Mouse (Mus musculus) right cerebral cortex, adult 18-20 months (tissue): ENCODE measurements around the gene Nfic.
A peak's percentile ranks its signal among the peaks of the same experiment; 100 is the strongest.

ENCODE experiments used
- DNase-seq: peaks from one replicate; pipeline ENCODE4 v3.0.0; 2022; ENCODE audit warnings: mixed read lengths

Nfic gene

DNA sequence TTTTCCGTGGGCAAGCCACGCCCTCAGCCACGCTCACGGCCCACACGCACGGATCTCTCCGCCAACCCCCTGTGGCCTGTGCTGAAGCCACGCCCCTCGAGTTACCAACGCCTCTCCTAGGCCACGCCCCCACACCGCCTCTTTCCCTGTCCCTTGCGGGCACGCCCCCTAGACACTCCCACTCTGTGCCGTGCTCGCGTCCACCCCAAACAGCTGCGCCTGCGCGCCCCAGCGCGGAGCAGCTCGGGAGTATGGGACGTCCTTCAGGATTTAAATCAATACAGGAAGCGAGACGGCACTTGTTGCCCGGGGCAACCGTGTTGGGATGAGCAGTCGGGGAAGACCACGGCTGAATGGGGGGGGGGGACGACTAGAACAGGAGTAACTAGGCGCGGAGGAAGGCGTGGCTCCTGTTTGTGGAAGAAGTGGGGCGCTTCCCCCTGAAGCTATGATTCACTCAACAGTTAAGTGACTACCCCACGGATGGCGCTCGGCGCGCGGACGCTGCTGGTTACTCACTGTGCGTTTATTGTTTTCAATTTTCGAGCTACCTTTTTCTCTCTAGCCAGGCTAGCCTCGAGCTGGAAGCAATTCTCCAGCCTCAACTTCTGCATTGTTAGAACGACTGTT is 76.8 kb downstream of the Nfic start:
- peak; percentile 100 for DNase-seq

DNA sequence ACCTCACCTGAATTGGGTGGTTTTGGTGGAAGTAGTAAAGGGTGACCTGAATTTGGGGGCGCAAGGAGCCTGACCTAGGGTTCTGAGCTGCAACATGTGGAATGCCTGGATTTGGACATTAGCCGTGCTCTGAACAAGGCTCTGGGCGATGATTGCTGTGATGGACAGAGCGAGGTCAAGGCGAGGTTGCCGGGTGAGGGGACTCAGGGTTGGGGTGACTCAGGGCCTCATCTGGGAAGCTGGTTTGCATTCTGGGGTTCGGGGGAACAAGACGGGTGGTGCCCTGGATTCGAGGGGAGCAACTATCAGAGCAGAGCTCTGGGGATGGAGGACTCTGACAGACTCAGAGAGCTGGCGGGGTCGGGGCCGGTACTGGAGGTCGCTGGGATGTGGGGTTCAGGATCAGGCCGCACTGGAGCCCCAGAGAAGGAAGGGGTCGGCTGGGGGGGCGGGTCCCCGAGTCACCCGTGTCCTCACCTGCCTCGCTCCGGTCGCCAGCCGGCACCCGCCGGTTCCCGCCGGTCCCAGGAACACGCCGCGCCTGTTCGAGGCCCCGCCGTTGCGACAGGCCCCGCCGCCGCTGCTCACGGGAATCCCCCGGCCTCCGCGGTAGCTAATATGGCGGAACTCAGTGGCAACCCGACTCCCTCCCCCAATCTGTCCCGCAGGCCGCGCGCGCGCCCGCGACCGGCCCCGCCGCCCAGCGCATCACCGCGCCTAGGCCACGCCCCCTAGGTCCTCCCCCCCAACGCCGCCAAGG is 77.5 kb downstream of the Nfic start, which contains the start of gene Fzr1:
Fzr1 (minus strand) TSS at position 724 of the 760 bp plus-strand sequence.
- no peak for DNase-seq

DNA sequence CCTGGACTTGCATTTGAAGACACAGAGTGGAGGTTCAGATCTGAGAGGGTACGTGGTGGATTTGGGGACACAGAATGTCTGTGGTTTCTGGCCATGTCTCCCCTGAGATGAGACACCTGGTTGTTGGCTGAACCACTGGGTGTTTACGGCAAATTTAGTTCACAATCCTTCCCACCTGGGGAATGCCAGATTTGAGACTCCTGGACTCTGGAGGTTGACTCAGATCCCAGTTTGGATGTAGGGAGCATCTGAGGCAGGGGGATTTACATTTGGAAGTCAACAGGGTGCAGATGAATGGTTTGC is 78.1 kb downstream of the Nfic start:
- DNase-seq = no peak

DNA sequence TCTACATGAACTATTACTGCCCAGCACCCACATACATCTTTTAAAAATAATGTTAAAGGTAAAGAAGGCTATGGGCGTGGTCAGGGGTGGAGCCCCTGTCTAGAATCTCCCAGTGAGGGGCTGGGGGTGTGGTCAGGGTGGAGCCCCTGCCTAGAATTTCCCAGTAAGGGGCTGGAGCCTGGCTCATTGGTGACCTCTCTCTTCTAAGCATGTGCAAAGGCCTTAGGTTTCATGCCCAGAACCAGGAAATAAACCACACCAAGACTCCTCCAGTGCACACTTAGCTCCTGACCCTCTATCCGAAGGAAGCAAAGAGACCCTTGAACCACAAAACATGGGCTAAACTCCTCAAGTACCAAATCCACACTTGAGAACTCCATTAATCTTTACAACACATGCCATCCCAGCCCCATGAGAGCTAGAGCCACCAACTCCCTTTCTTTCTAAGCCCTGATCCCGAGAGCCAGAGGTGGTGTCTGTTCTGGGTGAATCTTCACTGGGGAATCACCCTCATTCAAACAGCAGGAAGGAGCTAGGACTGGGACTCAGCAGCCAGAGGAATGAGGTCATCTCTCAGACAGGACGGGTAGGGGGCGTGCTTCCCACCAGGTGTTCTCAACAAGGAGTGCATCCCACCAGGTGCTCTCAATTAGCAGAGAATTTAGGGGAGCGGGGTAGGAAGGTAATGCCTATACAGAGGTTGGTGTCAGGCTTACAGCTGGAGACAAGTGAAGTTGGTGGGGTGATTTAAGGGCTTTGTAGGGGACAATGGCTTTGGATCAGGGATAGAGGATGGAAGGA is 78.7 kb downstream of the Nfic start:
- no peak for DNase-seq

DNA sequence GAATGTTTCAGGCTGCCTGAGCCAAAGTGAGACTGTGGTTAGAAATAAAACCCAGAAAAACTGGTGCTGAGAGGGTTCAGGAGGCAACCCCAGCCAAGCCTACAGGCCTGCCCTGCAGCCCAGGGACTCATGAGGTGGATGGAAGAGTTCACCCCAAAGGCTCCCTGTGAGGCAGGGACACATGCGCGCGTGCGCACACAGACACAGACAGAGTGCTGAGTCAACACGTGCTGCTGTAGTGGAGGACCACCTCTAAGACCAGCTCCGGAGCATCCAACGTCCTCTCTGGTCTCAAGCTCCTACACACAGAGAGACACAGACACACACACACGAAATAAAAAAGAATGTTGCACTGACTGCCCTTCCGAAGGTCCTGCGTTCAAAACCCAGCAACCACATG is 80.1 kb downstream of the Nfic start:
- DNase-seq = no peak

DNA sequence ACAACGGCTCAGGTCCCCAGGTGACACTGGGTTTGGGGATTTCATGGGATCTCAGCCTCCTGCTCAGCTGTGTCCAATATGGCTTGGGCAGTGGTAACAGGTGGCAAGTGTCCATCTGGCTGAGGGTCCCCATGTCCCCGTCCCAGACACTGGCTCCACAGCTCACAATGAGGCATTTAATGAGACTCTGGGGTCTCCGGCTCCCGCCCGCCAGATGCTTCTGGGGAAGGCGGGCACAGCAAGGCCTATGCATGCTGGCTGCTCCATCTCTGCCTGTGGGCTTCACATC is 88.3 kb downstream of the Nfic start:
- DNase-seq = no peak

DNA sequence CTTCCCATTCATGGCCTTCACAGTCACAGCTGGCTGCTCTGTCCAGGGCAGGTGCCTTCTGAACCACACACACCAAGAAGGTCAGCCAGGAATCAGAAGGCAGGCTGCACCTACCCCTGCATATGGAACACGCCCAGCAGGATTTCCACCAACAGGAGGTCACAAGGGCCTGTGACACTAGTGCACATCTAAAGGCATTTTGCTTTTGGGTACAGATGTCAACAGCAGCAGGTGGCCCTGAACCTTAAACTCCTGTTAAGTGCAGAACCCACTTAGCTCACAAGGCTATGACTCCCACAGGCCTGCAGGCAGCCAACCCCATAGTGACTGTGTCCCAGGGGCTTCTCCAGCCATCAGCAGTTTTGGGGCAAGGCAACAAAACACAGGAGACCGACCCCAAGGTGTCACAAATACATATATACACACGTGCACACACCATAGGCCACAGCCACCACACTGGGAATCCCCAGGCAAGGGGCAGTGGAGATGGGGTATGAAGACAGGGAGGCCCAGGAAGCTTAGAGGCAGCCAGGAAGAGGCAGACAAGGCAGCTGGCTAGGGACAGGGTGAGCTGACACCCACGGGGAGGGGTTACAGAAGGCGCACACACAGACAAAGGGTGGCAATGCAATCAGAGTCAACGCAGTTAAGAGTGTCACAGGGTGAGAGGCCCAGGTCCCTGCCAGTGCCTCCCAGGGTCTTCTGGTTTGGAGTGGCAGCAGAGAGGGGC is 88.8 kb downstream of the Nfic start:
- DNase-seq = no peak

DNA sequence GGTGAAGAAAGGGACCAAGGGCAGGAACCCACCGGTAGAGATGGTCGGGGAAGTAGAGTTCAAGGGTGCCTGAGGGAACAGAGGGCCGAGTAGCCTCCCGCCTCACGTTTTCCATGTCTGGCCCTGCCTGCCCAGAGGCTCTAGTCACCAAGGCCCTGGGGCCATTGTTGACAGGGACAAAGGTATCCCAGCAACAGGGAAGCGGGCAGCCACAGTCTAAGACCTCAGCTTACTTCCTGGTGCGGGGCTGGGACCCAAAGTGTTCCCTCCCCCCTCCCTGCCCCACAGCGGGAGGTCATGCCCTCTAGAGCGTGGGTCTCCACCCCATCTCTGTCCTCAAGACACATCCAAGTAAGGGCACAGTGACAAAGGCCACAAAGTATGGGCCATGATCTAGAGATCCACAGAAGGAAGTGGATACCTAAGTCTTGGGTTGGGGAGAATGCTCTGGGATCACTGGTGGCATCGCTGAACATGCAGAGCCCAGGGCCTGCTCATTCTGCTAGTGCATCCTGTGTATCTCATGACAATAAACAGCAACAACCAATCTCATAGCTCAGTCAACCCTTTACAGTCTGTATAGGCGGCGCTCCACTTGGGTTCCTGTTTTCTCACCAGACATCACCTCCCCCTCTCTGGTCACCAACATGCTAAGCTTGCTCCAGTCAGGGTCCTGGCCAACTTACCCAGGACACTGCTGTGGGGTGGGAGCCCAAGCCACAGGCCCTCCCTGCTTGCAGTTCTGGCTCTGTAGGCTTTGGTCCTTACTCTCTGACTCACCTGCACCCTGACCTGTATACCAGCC is 89.6 kb downstream of the Nfic start, which contains the start of gene 4930404N11Rik:
4930404N11Rik (minus strand) TSS at position 145 of the 805 bp plus-strand sequence.
- DNase-seq = no peak

DNA sequence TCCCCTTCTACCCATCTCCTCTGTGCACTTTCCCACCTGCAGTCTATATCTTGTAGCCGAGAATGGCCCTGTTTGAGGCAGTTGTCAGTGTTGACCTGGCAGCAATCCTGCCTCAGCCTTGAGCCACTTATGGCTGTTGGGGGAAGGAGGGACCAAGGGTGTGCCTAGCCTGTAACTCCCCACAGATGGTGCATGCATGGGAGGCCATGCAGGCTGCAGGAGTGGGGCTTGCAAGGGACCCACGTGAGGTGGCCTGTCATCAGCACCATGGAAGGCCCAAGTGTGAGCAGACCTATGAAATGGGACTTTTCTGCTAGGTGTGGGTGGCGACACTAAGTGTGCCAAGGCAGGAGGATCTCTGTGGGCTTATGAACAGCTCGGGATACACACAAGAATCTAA is 90.4 kb downstream of the Nfic start:
- DNase-seq = peak; percentile 63

DNA sequence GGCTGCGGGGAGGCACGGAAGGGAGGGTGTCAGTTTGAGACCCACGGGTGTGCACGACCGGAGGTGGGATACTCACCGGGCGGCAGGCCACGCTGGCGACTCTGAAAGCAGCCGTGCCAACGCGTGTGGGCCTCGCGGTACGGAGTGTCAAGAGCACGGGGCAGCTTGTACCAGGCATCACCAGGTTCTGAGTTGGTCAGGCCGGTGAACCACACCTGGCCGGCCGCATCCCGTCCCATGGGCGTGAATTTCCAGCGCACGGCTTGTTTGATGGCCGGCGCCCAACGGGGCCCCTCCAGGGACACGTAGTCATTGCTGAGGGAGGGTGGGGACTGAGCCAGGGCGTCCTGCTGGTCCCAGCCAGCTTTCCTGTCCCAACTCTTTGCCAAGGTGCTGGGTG is 90.8 kb downstream of the Nfic start:
- DNase-seq = no peak

DNA sequence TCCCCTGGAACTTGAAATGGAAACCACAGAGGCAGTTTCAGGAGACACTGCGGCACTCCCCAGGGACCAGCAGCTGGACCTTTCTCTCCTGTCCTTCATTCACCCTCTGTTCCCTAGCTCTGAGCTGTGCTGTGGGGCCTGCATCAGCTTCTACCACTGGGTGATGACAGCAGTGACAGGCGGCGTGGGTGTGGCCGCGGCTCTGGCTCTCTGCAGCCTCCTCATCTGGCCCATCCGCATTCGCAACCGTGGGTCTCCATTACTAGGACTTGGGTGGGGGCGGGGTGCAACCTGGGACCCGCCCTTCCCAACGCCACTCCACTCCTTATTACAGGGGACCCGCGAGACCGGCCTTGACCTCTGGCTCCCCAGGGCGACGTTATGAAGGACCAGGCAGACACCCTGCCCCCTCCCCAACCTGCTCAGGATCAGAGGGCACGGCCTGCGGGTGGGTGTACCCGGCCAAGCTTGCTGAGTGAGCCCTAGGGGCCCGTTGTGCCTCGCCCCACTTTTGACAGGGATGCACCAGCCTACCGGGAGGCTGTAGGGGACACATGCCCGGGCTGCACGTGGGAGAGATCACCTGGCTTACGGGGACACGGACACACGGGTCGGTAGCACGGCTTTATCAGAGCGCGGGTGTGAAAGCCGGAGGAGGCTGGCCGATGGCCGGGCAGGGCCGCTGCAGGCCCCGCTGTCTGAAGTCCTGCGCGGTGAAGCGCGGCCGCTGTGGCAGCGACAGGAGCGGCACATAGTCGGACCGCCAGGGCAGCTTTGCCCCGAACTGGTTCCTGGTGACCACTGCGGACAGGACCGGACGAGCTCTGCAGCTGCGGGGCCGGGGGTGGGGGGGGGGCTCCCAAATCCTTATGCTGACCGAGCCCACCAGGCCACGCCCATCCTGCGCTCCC is 91.7 kb downstream of the Nfic start:
- DNase-seq = no peak

DNA sequence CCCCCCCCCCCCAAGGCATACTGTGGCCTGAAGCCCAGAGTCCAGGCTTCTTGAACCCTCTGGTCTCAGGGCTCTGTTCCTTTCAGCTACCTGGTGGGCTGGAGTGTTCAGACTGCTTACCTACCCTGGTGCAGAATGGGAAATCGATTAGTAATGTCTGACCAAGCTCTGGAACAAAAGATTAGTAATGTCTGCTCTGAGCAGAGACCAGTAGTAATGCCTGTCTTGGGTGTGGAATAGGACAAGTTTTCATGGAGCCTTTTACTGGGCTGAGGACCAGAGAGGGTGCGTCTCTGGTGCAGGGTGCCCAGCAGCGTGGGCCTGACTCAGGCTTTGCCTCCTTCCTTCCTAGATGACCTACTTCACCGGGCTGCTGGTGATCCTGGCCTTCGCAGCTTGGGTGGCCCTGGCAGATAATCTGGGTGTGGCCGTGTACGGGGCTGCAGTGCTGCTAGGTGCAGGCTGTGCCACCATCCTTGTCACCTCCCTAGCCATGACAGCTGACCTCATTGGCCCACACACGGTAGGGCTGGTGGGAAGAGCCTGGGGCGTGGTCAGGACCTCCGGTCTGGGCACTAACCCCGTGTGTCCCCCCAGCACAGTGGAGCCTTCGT is 93.0 kb downstream of the Nfic start:
- no peak for DNase-seq

DNA sequence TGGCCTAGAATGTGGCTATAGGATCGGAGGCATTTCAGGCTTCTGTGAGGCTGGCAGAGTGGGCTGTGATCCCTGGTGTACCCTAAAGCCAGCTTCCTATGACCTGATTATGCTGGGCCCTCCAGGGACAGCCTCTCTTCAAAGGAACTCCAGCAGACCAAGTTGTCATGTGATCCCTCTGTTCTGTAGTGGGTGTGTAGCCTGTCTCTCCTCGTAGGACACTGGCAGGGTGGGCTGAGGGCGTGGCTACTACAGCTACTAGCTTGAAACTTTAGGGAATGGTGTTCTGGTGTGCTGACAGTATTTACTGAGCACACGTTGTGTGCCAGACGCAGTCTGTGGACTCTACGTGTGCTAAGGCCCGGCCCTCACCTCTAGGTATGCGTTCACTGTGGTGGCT is 94.7 kb downstream of the Nfic start:
- no peak for DNase-seq

DNA sequence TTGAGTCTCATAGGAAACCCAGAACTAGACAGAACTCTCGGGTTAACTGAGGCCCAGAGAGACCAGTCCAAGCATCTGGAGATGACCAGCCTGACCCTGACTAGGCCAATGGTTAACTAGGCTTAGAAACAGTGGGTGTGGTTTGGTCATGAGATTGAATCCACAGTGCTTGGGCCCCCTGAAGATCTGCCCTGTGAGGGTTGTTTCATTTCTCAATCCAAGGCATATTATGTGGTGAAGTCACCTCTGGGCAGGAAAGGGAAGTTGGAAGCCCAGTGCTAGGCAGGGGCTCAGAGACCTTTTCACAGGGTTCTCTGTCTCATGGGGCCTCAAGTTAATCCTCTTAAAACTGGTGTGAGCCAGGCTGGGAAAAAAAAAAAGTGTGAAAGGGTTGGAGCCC is 96.6 kb downstream of the Nfic start:
- DNase-seq = no peak

DNA sequence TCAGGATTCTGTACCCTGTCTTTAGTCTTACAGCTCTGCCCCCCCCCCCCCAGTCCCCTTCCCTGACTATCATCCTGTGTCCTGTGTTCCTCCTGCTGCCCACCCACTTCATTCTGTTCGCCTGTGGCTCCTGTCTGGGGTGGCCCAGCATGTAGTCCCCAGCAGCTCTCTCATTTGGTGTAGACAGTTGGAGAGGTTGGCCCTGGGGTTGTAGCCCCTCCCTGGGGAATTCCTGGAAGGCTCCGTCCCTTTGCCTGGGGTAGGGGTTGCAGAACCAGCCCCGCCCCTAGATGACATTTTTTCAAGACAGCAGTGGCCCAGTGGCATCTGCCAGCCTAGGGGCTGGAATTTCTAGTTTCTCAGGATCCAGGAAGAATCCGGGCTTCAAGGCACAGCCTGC is 97.2 kb downstream of the Nfic start:
- DNase-seq = no peak

DNA sequence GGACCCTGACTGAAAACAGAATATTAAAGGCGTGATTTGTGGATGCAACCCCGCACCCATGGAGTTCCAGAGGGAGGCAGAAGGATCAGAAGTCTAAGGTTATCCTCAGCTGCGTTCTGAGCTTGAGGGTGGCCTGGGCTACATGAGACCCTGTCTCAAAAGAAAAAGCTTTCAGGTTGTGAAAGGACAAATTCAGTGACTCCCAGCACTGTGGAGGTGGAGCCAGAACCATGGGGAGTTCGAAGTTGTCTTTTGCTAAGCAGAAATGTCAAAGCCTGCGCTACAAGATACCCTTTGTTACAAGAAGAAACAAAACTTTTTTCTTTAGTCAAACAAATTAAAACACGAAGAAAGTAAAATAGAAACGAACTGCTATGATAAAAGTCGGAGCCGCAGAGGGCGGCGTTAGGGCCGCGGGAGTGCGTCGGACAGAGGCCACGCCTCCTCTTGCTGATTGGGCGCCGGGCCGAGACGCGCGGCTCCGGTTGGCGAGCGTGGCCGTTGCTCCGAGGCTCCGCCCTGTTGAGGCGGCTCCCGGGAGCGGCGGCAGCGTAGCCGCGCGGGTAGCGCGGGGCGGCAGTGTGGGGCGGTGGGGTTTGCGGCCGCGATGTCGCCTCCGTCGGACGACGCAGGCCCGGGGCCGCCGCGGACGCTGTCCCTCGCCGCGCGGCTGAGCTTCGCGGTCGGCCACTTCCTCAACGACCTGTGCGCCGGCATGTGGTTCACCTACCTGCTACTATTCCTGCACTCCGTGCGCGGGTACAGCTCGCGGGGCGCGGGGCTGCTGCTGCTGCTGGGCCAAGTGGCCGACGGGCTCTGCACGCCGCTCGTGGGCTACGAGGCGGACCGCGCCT is 98.2 kb downstream of the Nfic start, which contains the start of gene Mfsd12:
Mfsd12 (plus strand) TSS at position 501 of the 854 bp plus-strand sequence.
- DNase-seq = peak; percentile 93

DNA sequence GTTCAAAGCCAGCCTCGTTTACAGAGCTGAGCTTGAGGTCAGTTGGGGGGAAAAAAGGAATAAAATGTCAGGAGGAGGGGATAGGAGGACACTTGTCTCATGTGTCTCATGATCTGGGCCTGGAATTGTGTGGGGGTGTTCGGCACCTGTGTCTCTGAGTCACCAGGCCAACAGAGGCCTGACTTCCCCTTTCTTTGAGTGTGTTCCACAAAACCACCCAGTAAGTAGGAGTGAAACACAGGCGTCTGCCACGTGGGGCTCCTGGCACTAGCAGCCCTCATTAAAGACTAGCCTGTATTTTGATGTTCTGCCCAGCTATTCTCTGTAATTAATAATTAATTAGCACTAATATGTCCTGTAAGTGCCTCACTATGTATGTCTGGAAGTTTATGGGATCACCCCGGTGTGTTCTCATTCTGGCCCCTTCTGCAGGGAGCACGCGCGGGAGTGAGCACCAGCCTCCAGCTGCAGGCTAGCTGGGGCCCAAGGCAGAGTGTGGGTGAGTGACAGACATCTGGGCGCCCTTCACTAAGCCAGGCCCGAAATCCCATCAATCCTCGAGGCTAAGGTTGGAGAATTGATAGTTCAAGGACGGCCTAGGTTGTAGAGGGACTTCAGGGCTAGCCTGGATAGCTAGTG is 99.0 kb downstream of the Nfic start:
- no peak for DNase-seq

DNA sequence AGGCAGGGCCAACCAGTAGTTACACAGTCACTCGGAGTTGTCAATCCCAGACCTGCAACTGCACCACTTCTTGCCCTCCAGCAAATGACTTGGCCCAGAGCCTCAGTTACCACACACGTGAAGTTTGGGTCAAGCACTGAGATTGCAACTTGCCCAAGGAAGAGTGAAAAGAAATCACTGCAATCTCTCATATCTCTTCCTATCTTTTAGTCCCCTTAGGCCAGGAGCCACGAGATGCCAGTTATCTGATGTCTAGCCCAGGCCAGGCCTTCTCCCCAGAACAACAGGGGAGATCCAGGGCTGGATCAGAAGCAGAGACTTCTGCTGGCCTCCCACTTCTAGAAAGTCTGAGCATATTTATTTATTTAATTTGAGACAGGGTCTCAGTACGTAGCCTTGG is 99.9 kb downstream of the Nfic start:
- DNase-seq = no peak

DNA sequence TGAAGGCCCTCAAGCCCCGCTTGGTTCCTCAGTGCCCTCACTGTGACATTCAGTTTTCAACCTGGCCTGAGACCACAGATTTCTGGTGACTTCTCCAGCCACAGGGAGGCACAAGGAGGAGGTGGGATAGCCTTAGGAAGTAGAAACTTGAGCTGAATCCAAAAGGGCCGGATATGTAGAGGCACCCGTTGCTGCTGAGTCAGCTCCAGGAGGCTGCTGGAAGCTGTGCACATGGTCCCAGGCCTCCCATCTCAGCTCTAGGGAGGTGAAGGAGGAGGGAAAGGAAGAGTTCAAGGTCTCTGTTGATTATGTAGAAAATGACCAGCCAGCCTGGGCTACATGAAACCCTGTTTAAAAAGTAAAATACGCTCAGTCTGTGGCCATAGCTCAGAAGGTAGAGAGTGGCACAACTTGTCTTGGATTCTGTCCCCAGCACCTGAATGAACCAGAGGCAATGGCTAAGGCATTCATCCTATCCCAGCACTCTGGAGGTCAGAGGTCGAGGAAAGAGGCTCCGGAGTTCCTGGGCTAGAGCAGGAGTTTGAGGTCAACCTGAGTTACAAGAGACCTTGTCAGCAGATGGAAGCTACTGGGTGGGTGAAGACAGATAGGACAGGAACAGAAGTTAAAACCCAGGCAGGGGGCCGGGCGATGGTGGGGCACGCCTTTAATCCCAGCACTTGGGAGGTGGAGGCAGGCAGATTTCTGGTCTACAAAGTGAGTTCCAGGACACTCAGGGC is 100.5 kb downstream of the Nfic start:
- no peak for DNase-seq
